Mouse (Mus musculus) heart, embryonic 10.5 days (tissue): ENCODE measurements around the gene Cpne5. TPM values are rescaled to one million over a fixed set of nuclear protein-coding genes. Genes with fewer than 3 reads are reported as not detected.

Experiments
- DNase-seq: peaks from one replicate; pipeline ENCODE4 v3.0.0-alpha.2; 2017; ENCODE audit warnings: low spot score
- H3K27ac ChIP-seq: fragments of 300-500 bp; sonication (generic); 2 replicates; pipeline ENCODE4 v1.5.1; 2016; ENCODE audit warnings: mild to moderate bottlenecking
- H3K27me3 ChIP-seq: fragments of 300-500 bp; sonication (generic); 2 replicates; pipeline ENCODE4 v1.6.1; 2016; ENCODE audit warnings: mild to moderate bottlenecking; ENCODE audit not compliant: poor library complexity, insufficient read depth, severe bottlenecking
- H3K36me3 ChIP-seq: fragments of 300-500 bp; sonication (generic); 2 replicates; pipeline ENCODE4 v1.6.1; 2016; ENCODE audit warnings: mild to moderate bottlenecking, moderate library complexity
- H3K4me1 ChIP-seq: fragments of 300-500 bp; sonication (generic); 2 replicates; pipeline ENCODE4 v1.6.1; 2016; ENCODE audit warnings: mild to moderate bottlenecking
- H3K4me3 ChIP-seq: fragments of 300-500 bp; sonication (generic); 2 replicates; pipeline ENCODE4 v1.5.1; 2016; ENCODE audit warnings: mild to moderate bottlenecking, moderate library complexity
- H3K9me3 ChIP-seq: fragments of 300-500 bp; sonication (generic); 2 replicates; pipeline ENCODE4 v1.6.1; 2016; ENCODE audit warnings: mild to moderate bottlenecking, moderate library complexity
- WGBS: fragments of 180-500 bp; shearing (Covaris S2); methylation state at CpG from one replicate; pipeline ENCODE4 v1.1.7; 2016; 5-methylcytosine and 5-hydroxymethylcytosine counted together
- polyA plus RNA-seq: library from polyadenylated mRNA; unstranded; fragments of >200 nt; fragmentation: Nextera tagmentation; extraction: Ambion mirVana; gene quantifications from 2 replicates; pipeline ENCODE4 v1.2.1, GENCODE M21; 2016

Cpne5 gene
- polyA plus RNA-seq, 1 experiment from 2014 or later, result 18.0 TPM

DNA sequence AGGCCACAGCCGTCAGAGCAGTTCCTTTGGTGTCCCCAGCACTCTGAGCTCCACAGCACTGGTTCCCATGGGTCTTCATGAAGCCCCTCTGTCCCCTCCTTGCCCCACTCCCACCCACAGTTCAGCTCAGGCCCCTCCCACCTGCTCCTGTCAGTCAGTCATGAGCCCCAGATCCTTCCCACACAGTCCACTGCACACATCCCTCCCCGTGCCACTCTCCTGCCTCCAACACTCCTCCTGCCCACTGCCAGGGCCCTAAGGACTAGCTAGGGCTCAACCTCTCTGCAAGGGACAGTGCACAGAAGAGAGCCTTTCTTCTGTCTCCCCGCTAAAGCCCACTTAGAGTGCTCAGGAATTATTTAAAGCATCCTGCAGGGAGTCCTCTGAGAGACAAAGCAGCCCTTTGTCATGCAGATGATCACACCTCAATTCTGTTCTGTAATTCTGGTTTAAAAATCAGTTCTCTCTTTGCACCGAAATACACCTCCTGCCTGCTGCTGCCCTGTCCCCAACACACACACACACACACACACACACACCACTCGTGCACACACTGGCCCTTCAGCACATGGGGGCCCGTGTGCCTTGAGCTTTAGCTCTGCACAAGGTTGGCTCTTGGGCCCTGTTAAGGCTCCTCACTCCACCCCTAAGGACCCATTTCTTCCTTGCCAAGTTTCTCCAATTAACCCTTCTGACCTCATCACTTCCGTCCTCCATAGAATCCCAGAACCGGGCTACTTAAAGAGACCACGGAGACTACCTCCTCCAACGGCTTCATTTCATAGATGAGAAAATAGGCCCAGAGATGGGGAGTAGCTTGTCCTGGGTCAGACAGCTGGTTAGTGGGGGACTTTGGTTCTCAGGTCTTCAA, 50.7 kb downstream of the Cpne5 start:
- H3K4me1 ChIP-seq, result peaks cover 59% of the 10 kb centered on the region
- peak overlapping the region; percentile 31; the same call in 1 of the 2 replicates for H3K27ac ChIP-seq
- no peaks in the 10 kb centered on the region for H3K9me3 ChIP-seq
- no peaks in the 10 kb centered on the region for H3K36me3 ChIP-seq
- H3K4me3 ChIP-seq, result no peak overlapping the region
- no peak for DNase-seq
- WGBS, result 48% methylated on average over 10 of the region's 10 CpGs
- H3K27me3 ChIP-seq, result 0 out of 2 replicates have a peak, but pooled peaks cover 8% of the 10 kb centered on the region

DNA sequence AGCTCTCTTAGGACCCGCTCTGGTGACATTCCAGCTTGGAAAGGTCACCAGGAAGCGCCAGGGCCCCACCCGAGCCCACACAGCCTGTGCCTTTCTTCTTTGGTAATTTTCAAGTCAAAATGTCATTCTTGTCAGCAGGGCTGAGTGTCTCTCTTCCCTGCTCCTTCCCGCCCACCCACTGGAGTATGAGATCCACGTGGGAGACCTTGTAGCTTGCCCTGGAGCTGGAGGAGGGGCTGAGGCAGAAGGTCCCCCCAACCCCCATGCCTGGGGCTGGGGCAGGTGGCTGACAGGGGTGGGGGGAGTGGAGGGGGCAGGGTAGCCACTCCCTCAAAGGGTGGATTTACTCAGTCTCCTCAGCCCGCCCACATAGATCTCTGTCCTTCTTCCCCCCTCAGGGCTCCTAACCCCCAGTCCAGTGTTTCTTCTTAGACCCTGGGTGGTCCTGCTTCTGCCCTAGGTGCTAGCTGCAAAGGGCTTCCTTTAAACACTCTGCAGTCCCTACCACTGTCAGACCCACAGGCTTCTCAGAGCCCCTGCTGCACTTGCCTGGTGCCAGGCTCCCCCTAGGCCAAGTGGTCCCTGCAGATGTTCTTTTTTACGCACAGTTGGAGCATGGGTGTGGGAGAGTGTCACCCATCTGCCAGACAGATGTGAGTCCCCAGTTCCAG, 52.5 kb downstream of the Cpne5 start:
- Histone ChIP-seq H3K27ac (peak overlapping the region; percentile 69; the same call in 1 of the 2 replicates), H3K9me3 (no peaks in the 10 kb centered on the region), H3K27me3 (0 out of 2 replicates have a peak, but pooled peaks cover 8% of the 10 kb centered on the region), H3K4me3 (no peak overlapping the region), H3K4me1 (peaks cover 66% of the 10 kb centered on the region), H3K36me3 (no peaks in the 10 kb centered on the region)
- no peak for DNase-seq
- 49% methylated on average over 7 of the region's 7 CpGs for WGBS

DNA sequence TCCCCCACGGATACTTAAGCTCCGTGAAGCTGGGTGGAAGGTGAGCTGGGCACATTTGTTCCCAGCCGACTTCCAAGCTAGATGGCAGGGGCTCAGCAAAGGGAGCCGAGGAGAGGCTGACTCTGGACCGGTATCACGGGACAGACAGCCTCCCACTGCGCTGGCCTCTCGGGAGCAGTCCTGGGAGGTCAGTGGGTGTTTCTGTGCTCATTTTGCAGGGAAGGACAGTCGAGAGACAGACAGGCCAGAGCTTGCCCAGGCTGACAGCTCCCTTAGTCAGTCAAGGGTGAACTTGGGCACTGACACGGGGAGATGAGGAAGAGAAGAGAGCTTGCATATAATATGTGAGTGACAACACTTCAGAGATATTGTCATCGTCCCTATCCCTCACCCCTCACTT, 54.8 kb downstream of the Cpne5 start:
- H3K36me3 ChIP-seq, result no peaks in the 10 kb centered on the region
- no peak for DNase-seq
- H3K9me3 ChIP-seq, result no peaks in the 10 kb centered on the region
- H3K27ac ChIP-seq, result 0 out of 2 replicates have a peak overlapping the region, but pooled peaks have one; percentile 50
- WGBS, result 59% methylated on average over 11 of the region's 11 CpGs
- no peak overlapping the region for H3K4me3 ChIP-seq
- no peaks in the 10 kb centered on the region for H3K27me3 ChIP-seq
- H3K4me1 ChIP-seq, result peaks cover 71% of the 10 kb centered on the region

DNA sequence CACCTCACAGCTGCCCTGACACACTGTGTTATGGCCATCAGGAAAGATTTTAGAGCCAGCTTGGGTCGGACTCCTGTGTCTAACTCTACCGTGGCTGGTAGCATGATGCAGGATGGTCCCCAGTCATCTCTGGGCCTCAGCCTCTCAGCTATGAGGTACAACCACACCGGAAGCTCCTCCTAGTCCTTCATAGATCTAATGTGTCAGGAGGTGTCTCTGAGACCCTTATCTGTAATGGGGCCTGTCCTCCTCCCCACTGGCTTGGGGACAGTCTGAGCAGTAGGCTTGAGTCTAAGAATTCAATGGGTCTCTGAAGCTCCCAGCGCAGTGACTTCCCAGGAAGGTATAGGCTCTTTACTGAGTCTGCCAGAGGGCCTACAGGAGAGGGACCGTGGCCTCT, 56.2 kb downstream of the Cpne5 start:
- Histone ChIP-seq H3K27me3 (no peaks in the 10 kb centered on the region), H3K4me1 (peaks cover 64% of the 10 kb centered on the region), H3K27ac (peak overlapping the region; percentile 50), H3K9me3 (no peaks in the 10 kb centered on the region), H3K36me3 (no peaks in the 10 kb centered on the region), H3K4me3 (no peak overlapping the region)
- 61% methylated on average over 5 of the region's 5 CpGs for WGBS
- no peak for DNase-seq

DNA sequence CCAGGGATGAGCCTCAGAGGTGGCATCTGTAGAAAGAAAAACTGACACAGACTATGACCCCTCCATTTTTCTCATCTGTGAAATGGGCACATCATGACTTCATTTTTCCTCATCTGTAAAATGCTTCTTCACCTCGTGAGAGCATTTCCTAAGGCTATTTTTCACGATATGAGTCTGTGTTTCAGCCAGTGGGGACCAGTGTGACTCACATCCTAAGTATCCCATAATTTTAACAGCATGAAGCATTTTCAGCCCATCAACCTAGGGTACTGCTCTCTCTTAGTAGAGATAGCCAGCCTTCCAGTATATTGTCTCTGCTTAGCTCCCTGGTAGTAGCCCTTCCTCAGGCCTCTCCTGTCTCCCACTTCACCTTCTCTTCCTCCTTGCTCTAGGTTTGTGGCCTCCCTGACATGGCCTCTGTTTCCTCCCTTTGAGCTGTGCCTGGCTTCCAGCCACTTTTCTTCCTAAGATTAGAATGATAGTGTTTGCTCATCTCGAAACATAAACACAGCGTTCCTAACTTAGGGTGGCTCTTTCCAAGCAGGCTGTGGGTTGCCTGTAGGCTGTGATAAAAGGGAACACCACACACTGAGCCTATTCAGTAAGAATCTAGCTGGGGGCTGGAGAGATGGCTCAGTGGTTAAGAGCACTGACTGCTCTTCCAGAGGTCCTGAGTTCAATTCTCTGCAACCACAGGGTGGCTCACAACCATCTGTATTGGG, 57.4 kb downstream of the Cpne5 start:
- peaks cover 67% of the 10 kb centered on the region for H3K4me1 ChIP-seq
- no peaks in the 10 kb centered on the region for H3K9me3 ChIP-seq
- H3K36me3 ChIP-seq, result no peaks in the 10 kb centered on the region
- H3K4me3 ChIP-seq, result no peak overlapping the region
- H3K27me3 ChIP-seq, result no peaks in the 10 kb centered on the region
- H3K27ac ChIP-seq, result no peak overlapping the region
- WGBS, result 67% methylated on average over 4 of the region's 4 CpGs
- DNase-seq, result no peak

DNA sequence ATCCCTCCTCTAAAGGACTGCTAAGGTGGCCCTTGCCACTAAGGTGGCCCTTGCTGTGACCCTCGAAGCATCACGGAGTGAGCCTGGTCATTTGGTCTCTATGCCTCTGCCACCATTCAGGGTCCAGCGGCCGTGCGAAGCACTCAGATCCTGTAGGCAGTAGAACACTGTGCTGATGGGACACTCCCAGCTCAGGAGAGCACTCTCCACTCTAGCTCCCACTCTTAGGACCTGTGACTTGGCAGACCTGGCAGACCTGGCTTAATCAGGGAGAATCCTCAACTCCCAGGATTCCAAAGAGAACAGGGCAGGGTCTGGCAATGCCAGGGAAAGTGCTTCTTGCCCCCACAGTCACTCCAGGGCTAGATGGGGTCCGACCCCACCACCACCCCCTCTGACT, 58.0 kb downstream of the Cpne5 start:
- peak overlapping the region; percentile 62 for H3K27ac ChIP-seq

DNA sequence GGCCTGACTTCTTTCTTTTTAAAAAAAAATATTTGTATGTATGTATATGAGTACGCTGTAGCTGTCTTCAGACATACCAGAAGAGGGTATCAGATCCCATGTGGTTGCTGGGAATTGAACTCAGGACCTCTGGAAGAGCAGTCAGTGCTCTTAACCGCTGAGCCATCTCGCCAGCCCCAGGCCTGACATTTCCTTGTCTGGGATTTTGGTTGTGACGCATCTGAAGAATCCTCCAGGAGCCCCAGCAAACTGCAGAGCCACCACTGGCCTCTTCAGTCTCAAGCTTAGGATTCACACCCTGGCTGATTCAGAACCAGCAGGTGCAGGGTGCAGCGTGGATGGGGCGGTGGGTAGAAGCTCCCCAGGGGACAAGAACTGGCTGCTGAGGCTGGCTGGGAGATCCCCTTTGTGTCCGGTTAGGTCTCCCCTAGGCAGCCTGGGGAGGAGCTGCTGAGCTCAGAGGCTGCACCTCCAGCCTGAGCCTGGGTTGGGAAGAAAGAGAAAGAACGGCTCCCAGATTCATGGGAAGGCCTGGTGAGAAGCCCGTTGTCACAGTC, 59.4 kb downstream of the Cpne5 start:
- WGBS, result 67% methylated on average over 9 of the region's 9 CpGs
- H3K27ac ChIP-seq, result peak overlapping the region; percentile 62
- H3K27me3 ChIP-seq, result no peaks in the 10 kb centered on the region
- no peaks in the 10 kb centered on the region for H3K36me3 ChIP-seq
- H3K4me3 ChIP-seq, result no peak overlapping the region
- peaks cover 57% of the 10 kb centered on the region for H3K4me1 ChIP-seq
- H3K9me3 ChIP-seq, result no peaks in the 10 kb centered on the region
- no peak for DNase-seq

More for the DNA sequence above, 58.0 kb downstream of the Cpne5 start:
- H3K36me3 ChIP-seq, result no peaks in the 10 kb centered on the region
- DNase-seq, result no peak
- peaks cover 65% of the 10 kb centered on the region for H3K4me1 ChIP-seq
- WGBS, result 77% methylated on average over 6 of the region's 6 CpGs
- no peak overlapping the region for H3K4me3 ChIP-seq
- no peaks in the 10 kb centered on the region for H3K9me3 ChIP-seq
- H3K27me3 ChIP-seq, result no peaks in the 10 kb centered on the region

DNA sequence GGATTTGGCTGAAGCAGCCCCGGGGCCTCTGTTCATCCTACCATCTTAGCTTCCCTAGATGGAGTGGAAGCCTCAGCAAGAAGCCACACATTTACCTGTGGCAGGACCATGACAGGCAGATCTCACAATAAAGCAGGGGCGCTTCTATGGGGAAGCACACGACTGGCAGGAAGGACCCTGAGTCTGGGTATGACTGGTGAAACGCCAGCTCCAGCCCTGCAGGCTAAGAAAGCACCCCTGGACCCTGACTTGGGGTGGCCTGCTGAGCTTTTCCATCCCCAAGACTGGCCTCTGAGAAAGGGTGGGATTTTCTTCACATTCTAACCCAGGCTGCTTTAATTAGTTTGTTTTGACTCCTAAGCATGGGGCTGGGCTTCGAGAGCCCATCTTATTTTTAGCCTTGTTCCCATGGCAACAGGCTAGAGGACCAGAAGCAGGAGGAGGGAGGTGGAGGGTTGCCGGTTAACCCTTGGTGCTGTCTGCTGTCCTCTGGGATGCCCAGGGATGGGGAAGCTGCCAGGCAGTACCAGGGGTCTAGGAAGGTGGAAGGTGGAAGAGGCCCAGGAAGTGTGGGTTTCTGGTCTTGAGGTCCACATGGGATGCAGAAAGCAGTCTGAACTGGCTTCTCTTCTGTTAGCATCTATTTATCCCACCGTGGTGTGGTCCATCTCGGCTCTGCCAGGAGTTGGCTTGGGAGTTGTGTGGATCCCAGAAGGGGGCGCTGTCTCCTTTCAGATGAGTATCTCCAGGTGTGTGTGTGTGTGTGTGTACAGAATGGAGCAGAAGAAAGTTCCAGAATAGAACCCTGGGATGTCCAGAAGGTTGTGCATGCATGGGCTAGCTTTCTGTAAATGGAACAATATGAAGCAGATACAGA, 61.3 kb downstream of the Cpne5 start:
- 21% methylated on average over 9 of the region's 9 CpGs for WGBS
- Histone ChIP-seq H3K27ac (peak overlapping the region; percentile 37; the same call in 1 of the 2 replicates), H3K9me3 (no peaks in the 10 kb centered on the region), H3K4me3 (no peak overlapping the region), H3K4me1 (peaks cover 45% of the 10 kb centered on the region), H3K27me3 (no peaks in the 10 kb centered on the region), H3K36me3 (no peaks in the 10 kb centered on the region)
- peak; percentile 88 for DNase-seq

DNA sequence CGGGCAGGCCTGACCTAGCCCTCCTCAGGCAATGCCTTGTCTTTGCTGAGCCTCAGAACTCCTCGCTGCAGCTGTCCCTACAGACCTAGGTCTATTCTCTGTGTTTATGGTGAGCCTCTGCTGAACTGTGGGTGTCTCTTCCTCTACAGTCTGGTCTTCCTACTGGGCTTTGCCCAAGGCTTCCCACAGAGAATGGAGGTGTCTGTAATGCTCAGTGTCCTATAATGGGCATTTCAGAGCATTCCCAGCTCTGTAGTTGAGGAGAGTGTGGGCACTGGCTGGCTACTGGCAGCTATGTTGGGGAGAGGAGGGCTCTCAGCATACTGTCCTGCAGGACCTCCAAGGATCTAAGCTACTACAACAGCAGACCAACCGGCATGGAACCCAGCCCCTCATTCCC, 62.3 kb downstream of the Cpne5 start:
- whole genome bisulfite sequencing, result 61% methylated on average over 3 of the region's 3 CpGs
- Histone ChIP-seq H3K9me3 (no peaks in the 10 kb centered on the region), H3K27me3 (no peaks in the 10 kb centered on the region), H3K4me1 (peaks cover 51% of the 10 kb centered on the region), H3K36me3 (no peaks in the 10 kb centered on the region), H3K27ac (peak overlapping the region; percentile 60; the same call in 1 of the 2 replicates), H3K4me3 (no peak overlapping the region)
- DNase-seq, result no peak

DNA sequence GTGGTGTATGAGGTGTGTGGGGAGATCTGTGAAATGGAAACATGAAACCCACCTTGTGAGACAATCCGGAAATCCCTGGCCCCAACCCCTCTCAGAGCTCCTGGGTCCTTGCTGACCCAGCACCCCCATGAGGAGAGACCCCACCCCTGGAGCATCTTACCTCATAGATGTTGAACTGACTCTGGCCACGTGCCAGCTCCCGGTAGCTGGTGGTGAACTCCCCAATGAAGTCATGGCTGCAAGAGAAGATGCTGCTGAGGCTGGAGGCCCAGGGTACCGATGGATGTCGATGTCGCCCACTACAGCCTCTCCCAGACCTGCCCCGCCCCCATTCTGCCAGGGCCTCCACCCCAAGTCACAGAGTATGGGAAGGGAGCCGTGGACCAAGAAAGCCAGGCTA, 64.8 kb downstream of the Cpne5 start:
- no peak overlapping the region for H3K4me3 ChIP-seq
- H3K27me3 ChIP-seq, result 0 out of 2 replicates have a peak, but pooled peaks cover 1% of the 10 kb centered on the region
- H3K36me3 ChIP-seq, result no peaks in the 10 kb centered on the region
- peaks cover 38% of the 10 kb centered on the region for H3K4me1 ChIP-seq
- H3K27ac ChIP-seq, result no peak overlapping the region
- WGBS, result 79% methylated on average over 8 of the region's 8 CpGs
- H3K9me3 ChIP-seq, result no peaks in the 10 kb centered on the region
- DNase-seq, result no peak

DNA sequence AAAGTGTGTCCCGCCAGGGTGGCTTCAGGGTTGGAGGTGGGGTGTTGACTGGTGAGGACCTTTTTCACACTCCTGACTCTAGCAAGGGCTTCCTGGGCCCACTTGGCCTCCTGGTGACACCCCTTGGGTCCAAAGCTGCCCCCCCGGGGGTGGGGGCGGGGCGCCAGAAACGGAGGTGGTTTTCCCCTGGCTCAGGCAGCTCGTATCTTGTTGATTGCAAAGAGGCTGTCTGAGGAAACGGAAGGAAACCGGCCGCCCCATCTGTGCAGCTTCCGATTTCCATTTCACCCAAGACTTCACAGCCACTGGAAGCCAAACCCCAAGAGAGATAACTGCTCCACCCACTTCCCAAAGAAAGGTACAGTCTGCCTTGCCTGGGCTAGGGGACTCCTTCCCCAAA, 65.9 kb downstream of the Cpne5 start:
- DNase-seq, result no peak

More for the DNA sequence above, 65.9 kb downstream of the Cpne5 start:
- Histone ChIP-seq H3K4me3 (no peak overlapping the region), H3K27ac (peak overlapping the region; percentile 4; the same call in 1 of the 2 replicates), H3K36me3 (no peaks in the 10 kb centered on the region), H3K9me3 (no peaks in the 10 kb centered on the region), H3K27me3 (peaks cover 12% of the 10 kb centered on the region), H3K4me1 (peaks cover 44% of the 10 kb centered on the region)
- 24% methylated on average over 10 of the region's 10 CpGs for WGBS
